Mouse (Mus musculus) adrenal gland, adult 8-10 months (tissue): ENCODE data around the gene Aff3. TPM values are rescaled to one million over a fixed set of nuclear protein-coding genes. Genes with fewer than 3 reads are reported as not detected.
A peak's percentile ranks its signal among the peaks of the same experiment; 100 is the strongest.
"Not testable (repeated sequence)": the region's sequence is repeated elsewhere in the genome, so short reads cannot be mapped to it uniquely, and the experiment has no call there.

Source experiments
- DNase-seq: peaks from one replicate; pipeline ENCODE4 v3.0.0; 2022
- total RNA-seq, 4 experiments: library from RNA; stranded (reverse); gene quantifications; 2 replicates each; pipeline ENCODE4 v1.2.4; 2022

Aff3 gene
- total RNA-seq, 4 experiments from 2014 or later, result 3.0 to 5.3 (median 4.0) TPM

- no peak for DNase-seq
These were observed 228.0 kb downstream of the Aff3 start for GRCm38 (mm10) chr1:38436471-38437340.

GRCm38 (mm10) chr1:38430311-38430710, 234.4 kb downstream of the Aff3 start:
- DNase-seq, result not testable (repeated sequence)

GRCm38 (mm10) chr1:38428708-38429683, 235.8 kb downstream of the Aff3 start:
- no peak for DNase-seq

- DNase-seq, result no peak
These were observed 241.8 kb downstream of the Aff3 start for GRCm38 (mm10) chr1:38422921-38423320.

- no peak for DNase-seq
These were observed 245.4 kb downstream of the Aff3 start for GRCm38 (mm10) chr1:38419331-38419730.

GRCm38 (mm10) chr1:38418181-38419032, 246.3 kb downstream of the Aff3 start:
- no peak for DNase-seq

GRCm38 (mm10) chr1:38417196-38417595, 247.6 kb downstream of the Aff3 start:
- no peak for DNase-seq

- DNase-seq, result no peak
These were observed 249.2 kb downstream of the Aff3 start for GRCm38 (mm10) chr1:38415511-38415910.

GRCm38 (mm10) chr1:38411106-38411505, 253.6 kb downstream of the Aff3 start:
- DNase-seq, result no peak

- DNase-seq, result no peak
These were observed 254.3 kb downstream of the Aff3 start for GRCm38 (mm10) chr1:38410457-38410856.

- no peak for DNase-seq
These were observed 256.5 kb downstream of the Aff3 start for GRCm38 (mm10) chr1:38408241-38408640.

- no peak for DNase-seq
These were observed 261.0 kb downstream of the Aff3 start for GRCm38 (mm10) chr1:38403781-38404180.

- DNase-seq, result no peak
These were observed 262.9 kb downstream of the Aff3 start for GRCm38 (mm10) chr1:38401856-38402255.

- no peak for DNase-seq
These were observed 265.5 kb downstream of the Aff3 start for GRCm38 (mm10) chr1:38399269-38399668.

- DNase-seq, result no peak
These were observed 266.2 kb downstream of the Aff3 start for GRCm38 (mm10) chr1:38398566-38398965.

GRCm38 (mm10) chr1:38395194-38395681, 269.5 kb downstream of the Aff3 start:
- DNase-seq, result no peak

GRCm38 (mm10) chr1:38394493-38394892, 270.3 kb downstream of the Aff3 start:
- DNase-seq, result no peak

GRCm38 (mm10) chr1:38393516-38393915, 271.2 kb downstream of the Aff3 start:
- DNase-seq, result no peak

GRCm38 (mm10) chr1:38392928-38393327, 271.8 kb downstream of the Aff3 start:
- DNase-seq, result peak; percentile 27

GRCm38 (mm10) chr1:38390886-38391249, 273.9 kb downstream of the Aff3 start:
- no peak for DNase-seq

GRCm38 (mm10) chr1:38390235-38390885, 274.4 kb downstream of the Aff3 start:
- DNase-seq, result no peak
